Mouse (Mus musculus) myocyte (in vitro differentiated cells): ENCODE results near the gene Begain.

Source experiments
- CEBPB ChIP-seq: IDR thresholded peaks from 2 replicates; pipeline ENCODE4 v1.6.1; 2011; ENCODE audit warnings: mild to moderate bottlenecking, moderate library complexity; ENCODE audit not compliant: poor library complexity, insufficient read depth, severe bottlenecking
- POLR2A ChIP-seq: IDR thresholded peaks from one replicate; pipeline ENCODE4 v1.6.1; 2011; ENCODE audit warnings: low read depth, mild to moderate bottlenecking, control low read depth, moderate library complexity; ENCODE audit not compliant: insufficient read length
- TCF12 ChIP-seq: IDR thresholded peaks from one replicate; pipeline ENCODE4 v1.6.1; 2011; ENCODE audit warnings: mild to moderate bottlenecking, control low read depth; ENCODE audit not compliant: poor library complexity, insufficient read depth, severe bottlenecking

GRCm38 (mm10) chr12:109022966-109023365 is 45.1 kb downstream of the Begain start:
- TF ChIP-seq CEBPB (no peak), POLR2A (no peak), TCF12 (no peak)
